Mouse (Mus musculus) heart, postnatal 0 days (tissue): ENCODE measurements around the gene Ano6.

Experiments
- CTCF ChIP-seq: IDR thresholded peaks from 2 replicates; pipeline ENCODE4 v1.5.1; 2016; ENCODE audit warnings: antibody characterized with exemption, control low read depth, low read depth
- EP300 ChIP-seq: IDR thresholded peaks from 2 replicates; pipeline ENCODE4 v1.6.1; 2016; ENCODE audit warnings: antibody characterized with exemption, low read depth

DNA sequence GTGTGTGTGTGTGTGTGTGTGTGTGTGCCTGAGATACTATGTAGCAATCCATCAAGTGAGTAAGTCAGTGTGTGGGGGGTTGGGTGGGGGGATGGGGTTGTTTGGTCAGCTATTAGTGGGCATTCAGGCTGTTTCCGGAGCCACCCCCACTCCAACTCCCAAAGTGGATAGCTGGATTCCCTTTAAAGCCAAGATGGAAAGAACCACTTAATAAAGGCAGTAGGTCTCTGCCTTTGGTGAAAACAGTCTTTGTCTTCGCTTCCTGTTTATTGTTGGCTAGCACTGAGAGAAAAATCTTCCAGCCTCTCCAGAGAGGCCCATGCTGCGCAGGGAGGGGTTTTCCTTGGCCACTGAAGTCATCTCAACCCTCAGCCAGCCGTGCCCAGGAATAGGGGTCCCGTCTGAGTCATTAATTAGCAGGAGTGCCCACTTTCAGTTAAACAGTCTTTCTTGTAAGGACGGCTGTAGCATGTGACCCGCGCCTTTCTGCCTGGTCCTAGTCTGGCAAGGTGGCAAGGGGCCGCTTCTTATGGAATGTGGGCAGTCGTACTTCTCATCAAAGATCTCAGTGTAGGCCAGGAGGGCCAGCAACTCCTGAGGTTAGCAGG lies 38.1 kb downstream of the Ano6 start:
- no peak for TF ChIP-seq CTCF
- peak; percentile 45; the same call in 1 of the 2 replicates for TF ChIP-seq EP300
